Mouse (Mus musculus) CH12F3 (cell line): ENCODE measurements around the gene Ccdc85a.

Experiments used
- in situ Hi-C: fragments of 300-500 bp; cut with MboI; formaldehyde crosslinking; loops from 2 replicates; pipeline ENCODE4 v1.14.3; 2020; ENCODE audit warnings: low sequenced_read_pairs

The Ccdc85a gene

GRCm38 (mm10) chr11:28583911-28584434 is at the start of gene Ccdc85a:
Ccdc85a (minus strand) TSS chr11:28584324.
- in situ Hi-C loops, result no loop called here

- in situ Hi-C loops, result no loop called here
These were observed 49.5 kb upstream of the Ccdc85a start for GRCm38 (mm10) chr11:28633571-28634125.

- in situ Hi-C loops, result no loop called here
These were observed 49.0 kb upstream of the Ccdc85a start for GRCm38 (mm10) chr11:28633093-28633492.

- in situ Hi-C loops, result no loop called here
These were observed 46.6 kb upstream of the Ccdc85a start for GRCm38 (mm10) chr11:28630771-28631170.

GRCm38 (mm10) chr11:28610781-28611491 is 26.8 kb upstream of the Ccdc85a start:
- in situ Hi-C loops, result no loop called here

GRCm38 (mm10) chr11:28583138-28583910 is 800 bp downstream of the Ccdc85a start:
- in situ Hi-C loops, result no loop called here

GRCm38 (mm10) chr11:28582218-28582617 is 1.9 kb downstream of the Ccdc85a start:
- in situ Hi-C loops, result no loop called here

- in situ Hi-C loops, result no loop called here
These were observed 11.7 kb downstream of the Ccdc85a start for GRCm38 (mm10) chr11:28572423-28572822.

- in situ Hi-C loops, result no loop called here
These were observed 27.7 kb downstream of the Ccdc85a start for GRCm38 (mm10) chr11:28556420-28556819.

- in situ Hi-C loops, result no loop called here
These were observed 40.7 kb downstream of the Ccdc85a start for GRCm38 (mm10) chr11:28543429-28543828.

GRCm38 (mm10) chr11:28541307-28541706 is 42.8 kb downstream of the Ccdc85a start:
- in situ Hi-C loops, result no loop called here

- in situ Hi-C loops, result no loop called here
These were observed 50.8 kb downstream of the Ccdc85a start for GRCm38 (mm10) chr11:28533286-28533685.

GRCm38 (mm10) chr11:28501190-28501589 is 82.9 kb downstream of the Ccdc85a start:
- in situ Hi-C loops, result no loop called here

- in situ Hi-C loops, result no loop called here
These were observed 87.1 kb downstream of the Ccdc85a start for GRCm38 (mm10) chr11:28497034-28497433.

GRCm38 (mm10) chr11:28493362-28493761 is 90.8 kb downstream of the Ccdc85a start:
- in situ Hi-C loops, result no loop called here

GRCm38 (mm10) chr11:28491330-28491729 is 92.8 kb downstream of the Ccdc85a start:
- in situ Hi-C loops, result no loop called here

- in situ Hi-C loops, result no loop called here
These were observed 99.9 kb downstream of the Ccdc85a start for GRCm38 (mm10) chr11:28484083-28484729.

- in situ Hi-C loops, result no loop called here
These were observed 107.0 kb downstream of the Ccdc85a start for GRCm38 (mm10) chr11:28477088-28477487.

GRCm38 (mm10) chr11:28465726-28466125 is 118.4 kb downstream of the Ccdc85a start:
- in situ Hi-C loops, result no loop called here

- in situ Hi-C loops, result no loop called here
These were observed 119.2 kb downstream of the Ccdc85a start for GRCm38 (mm10) chr11:28464926-28465325.

- in situ Hi-C loops, result no loop called here
These were observed 125.0 kb downstream of the Ccdc85a start for GRCm38 (mm10) chr11:28459165-28459564.
